Mouse (Mus musculus): Measurements from ENCODE around the gene Kif26b.

Gene Kif26b

DNA sequence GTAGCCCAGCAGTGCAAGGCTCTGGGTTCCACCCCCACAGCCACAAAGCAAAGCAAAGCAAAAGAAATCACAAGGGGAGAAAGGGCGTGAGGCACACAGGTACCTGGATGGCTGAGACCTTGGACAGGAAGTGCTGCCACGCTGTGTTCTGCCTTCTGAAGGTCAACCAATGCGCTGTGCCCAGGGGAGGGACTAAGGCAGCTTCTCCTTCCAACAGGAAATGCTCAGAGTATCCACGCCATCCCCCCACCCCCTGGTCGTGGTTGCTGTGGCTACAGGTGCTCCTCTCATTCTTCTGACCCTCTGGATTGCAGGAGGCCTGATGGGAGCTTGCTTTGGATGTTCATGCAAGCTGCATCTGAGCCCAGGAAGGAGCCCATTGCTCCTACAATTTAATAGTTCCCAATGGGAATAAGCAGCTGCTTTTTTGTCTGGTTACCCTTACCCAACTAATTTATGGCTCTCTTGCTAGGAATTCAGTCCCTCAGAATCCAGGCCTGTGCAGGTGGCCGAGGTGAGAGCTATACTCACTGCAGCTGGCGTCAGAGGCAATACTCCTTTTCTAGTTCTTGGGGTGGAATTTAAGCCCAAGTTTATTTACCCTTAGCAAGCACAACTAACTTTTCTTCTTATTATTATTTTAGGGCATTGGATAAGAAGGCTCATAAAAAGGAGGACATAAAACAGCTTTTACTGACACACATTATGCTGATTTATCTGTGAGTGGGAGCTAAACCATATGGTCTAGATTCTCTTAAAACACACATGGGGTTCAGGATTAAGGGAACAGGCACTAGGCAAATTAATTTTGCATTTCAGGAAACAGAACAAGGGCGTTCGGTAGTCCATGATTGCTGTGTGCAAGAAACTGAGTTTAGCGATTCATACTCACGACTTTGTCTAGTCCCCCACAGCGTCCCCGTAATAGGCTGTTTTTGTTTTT lies 61.6 kb downstream of the Kif26b start:
- DNase-seq (ENCODE audit: extremely low spot score), result no peak

DNA sequence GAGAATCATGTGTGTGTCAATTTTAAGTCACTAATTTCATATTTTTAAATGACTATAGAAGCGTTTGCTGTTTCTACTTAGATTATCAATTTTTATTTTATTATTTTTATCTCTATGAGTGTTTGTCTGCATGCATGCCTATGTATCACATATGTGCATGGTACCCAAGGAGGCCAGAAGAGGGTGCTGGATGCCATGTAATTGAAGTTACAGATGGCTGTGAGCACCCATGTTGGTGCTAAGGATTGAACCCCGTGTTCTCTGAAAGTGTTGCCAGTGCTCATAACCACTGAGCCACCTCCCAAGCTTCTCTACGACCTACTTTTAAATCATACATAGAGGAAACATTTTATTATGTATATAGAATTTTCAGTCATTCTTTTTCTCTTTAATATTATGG lies 68.2 kb downstream of the Kif26b start:
- no peak for DNase-seq (ENCODE audit: extremely low spot score)

DNA sequence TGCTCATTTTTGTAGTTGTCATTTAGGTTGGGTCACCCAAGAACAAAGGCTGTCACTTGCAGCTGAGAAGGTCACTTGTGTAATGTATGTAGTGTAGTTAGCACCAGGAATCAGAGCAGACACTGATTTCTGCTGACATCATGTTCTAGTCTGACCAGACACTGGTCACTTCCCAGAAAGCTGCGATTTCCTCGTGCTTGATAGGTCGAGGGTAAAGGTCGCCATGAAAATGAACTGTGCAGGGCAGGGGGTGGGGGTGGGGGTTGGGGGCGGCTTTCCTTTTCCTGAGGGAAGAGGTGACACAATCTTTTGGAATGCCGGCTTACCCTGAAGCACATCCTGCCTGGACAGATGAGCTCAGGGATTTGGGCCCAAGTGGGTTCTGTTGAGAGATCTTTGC lies 68.8 kb downstream of the Kif26b start:
- DNase-seq (ENCODE audit: extremely low spot score), result no peak

DNA sequence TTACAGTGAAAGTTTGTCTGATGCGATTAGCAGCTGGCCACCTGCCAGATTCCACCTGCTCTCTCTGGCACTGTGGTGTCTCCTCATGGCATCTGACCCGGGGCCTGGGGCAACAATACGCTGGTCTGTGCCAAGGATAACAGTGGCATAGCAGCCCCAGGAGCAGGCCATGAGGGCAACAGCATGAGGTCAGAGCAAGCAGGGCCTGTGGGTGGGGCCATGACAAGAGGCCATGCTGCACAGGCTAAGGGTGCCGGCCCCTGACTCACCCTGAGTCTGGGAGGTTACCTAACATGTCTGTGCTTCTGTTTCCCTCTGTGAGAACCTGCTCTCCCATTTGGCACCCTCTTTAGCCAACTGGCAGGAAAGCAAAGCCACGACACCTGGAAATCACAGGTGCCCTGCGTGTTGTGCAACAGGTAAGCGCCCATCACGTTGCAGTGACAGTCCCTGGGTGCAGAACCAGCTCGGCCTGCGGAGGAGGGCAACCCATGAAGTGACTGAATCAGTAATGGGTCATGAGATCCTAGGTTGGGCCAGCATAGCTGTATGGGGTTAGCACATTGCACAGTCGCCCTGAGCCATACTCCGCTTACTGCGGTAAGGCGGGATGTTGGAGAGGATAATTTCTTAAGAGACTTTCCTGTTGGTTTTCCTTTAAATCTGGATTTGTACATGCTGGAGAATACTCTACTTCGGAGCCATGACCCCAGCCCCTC lies 72.1 kb downstream of the Kif26b start:
- no peak for DNase-seq (ENCODE audit: extremely low spot score)

DNA sequence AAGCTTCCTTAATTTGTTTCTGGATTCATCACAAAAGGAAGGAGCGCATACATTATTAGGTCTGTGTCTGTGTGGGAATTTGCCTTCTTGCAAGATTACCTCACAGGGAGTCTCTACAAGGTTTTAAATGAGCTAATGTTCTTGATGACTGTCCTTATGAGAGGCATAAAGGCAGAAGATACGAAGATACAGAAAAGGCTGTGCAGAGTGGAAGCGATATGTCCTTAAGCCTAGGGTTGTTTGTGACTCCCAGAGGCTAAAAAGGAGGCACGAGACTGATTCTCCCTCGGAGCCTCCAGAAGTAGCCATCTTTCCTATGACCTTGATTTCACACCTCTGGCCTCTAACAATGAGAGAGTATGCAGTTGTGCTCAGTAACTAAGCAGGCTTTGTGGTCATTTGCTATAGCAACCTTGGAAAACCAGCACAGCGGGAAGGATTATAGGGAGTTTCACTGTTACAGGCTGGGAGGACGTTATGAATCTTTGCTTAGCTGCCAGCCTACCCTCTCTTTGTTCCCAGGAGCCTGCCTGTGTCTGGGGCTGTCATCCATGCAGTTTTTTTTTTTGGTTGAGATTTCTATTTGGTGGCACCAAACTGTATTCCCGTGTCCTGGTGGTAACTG lies 80.3 kb downstream of the Kif26b start:
- DNase-seq (ENCODE audit: extremely low spot score), result no peak

- no peak for DNase-seq (ENCODE audit: extremely low spot score)
These were observed 82.6 kb downstream of the Kif26b start for GRCm38 (mm10) chr1:178611512-178611911.

DNA sequence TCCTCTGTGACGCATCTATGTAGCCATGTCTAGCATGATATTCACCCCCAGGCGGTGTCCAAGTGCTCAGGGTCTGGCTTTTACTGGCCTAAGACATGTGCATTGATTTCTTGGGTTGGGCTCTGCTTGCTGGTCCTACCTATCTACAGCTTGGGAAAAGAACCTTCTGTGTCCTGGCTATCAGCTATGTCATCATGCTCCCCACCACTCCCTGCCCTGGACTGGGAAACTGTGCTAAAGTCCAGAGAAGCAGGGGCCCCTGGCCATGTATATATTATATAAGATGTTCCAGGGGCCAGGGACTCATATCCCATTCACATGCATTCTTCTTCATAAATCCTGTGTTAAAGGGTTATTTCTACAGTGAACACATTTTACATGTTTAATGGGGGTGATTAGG lies 92.4 kb downstream of the Kif26b start:
- DNase-seq (ENCODE audit: extremely low spot score), result no peak

- no peak for DNase-seq (ENCODE audit: extremely low spot score)
These were observed 95.0 kb downstream of the Kif26b start for GRCm38 (mm10) chr1:178623889-178624288.

GRCm38 (mm10) chr1:178626961-178627381 lies 98.0 kb downstream of the Kif26b start:
- no peak for DNase-seq (ENCODE audit: extremely low spot score)

DNA sequence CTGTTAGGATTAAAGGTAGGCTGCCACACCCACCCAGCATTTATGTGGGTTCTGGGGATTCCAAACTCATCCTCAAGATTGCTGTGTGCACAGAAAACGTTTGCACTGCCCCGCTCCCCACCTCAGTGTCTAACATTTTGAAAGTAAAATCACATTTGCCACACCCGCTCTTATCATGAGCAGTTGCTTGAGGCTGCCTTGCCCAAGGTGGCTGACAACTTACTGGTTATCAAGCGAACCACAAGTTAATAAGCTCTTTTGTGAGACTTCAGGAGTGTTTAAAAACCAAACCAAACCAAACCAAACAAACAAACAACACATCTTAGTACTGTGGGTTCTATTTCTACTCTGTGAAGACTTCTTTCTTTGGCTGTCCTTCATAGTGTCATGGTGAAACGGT lies 101.1 kb downstream of the Kif26b start:
- no peak for DNase-seq (ENCODE audit: extremely low spot score)

- no peak for DNase-seq (ENCODE audit: extremely low spot score)
These were observed 102.9 kb downstream of the Kif26b start for GRCm38 (mm10) chr1:178631863-178632262.

DNA sequence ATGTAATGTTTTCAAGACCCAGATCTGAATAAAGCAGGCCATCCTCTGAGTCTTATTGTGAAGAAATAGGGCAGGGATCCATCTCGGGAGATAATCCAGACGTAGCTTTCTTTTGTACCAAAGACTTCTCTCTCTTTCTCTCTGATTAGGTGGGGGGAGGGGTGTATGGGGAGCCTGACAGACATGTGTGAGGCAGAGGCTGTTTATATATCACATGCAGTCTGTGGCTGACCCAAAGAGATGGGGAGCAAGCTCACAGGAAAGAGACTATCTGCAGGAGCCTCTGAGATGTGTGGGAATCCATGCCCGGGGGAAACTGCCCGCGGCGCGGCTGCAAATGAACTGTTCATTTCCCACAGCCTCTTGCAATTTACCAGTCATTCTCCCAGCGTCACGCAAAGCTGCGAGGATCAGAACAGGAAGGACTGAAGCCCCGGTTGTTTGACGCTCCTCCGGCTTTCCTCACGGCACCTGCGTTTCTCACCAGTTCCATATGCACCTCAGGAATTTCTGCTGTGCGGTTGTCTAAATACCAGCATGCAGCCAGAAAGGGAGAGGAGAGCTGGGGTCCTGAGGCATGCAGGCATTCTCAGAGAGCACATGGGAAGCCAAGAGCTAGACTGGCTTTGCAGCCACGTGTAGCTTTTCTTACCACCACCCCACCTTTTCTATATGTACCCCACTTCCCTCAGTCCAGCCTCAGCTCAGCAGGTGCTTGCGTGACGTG lies 105.6 kb downstream of the Kif26b start:
- DNase-seq (ENCODE audit: extremely low spot score), result no peak

DNA sequence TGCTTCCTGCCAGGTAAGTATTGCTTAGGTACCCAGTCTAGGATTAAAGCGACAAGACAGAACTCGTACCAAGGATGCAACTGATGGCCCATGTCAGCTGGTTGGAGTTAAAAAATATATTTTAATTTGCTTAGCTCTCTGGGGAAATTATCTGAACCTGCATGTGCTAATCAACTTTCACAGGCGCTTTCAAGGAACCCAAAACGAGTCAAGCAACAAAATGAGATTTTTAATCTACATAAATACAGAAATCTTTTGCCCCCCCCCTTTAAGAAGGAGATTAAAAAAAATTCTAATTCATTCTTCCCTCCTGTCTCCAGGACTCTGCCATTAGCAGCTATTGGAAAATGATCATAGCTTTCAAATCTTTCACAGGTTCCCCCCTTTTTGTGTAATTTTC lies 106.5 kb downstream of the Kif26b start:
- DNase-seq (ENCODE audit: extremely low spot score), result no peak

- DNase-seq (ENCODE audit: extremely low spot score), result no peak
These were observed 108.4 kb downstream of the Kif26b start for GRCm38 (mm10) chr1:178637293-178637692.

- DNase-seq (ENCODE audit: extremely low spot score), result peak; percentile 49
These were observed 111.0 kb downstream of the Kif26b start for GRCm38 (mm10) chr1:178639951-178640350.

DNA sequence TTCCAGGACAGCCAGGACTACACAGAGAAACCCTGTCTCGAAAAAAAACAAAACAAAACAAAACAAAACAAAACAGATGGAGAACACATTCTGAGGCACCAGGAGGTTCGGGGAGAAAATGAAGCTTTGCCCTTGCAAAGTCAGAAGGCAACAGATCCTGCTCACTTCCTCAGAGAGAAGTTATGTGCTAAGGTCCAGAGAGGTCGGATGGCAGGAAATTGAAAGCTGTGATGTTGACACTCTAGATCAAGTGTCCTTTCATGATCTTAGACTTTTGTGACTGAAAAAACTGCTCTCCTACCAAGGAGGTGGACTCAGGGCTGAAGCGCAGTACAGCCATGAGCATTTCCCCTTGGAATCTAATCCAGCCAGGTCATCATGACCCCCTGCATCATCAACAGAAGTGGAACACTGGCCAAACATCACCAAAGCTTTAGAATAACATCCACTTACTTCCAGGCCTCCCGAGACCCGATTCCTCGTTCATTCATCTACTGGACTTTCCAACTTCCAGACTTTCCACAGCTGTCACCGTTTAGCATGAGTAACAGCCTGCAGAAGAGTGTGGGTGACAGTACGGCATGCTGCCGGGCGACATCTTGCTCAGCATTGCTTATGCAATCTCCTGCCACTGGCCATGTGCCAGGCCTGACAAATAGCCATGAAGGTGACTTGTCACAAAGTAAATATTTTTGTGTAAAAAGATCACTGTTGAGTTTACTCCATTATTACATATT lies 112.0 kb downstream of the Kif26b start:
- DNase-seq (ENCODE audit: extremely low spot score), result no peak

DNA sequence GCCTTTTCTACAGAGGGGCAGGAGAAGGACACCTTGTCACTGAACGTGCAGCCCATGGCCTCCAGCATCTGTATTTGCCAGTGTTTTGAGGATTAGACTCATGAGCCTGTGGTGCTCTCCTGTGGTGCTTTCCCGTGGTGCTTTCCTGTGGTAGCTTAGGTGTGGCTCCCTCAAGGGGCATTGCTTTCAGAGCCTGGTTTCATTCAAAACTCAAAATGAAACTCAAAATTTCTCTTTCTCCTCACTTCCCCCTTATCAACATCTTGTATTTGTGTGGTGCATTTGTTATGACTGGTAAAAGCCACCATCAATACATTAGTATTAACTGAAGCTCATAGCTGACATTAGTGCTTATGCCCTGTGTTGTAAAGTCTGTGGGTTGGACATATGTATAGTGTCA lies 112.9 kb downstream of the Kif26b start:
- DNase-seq (ENCODE audit: extremely low spot score), result no peak

DNA sequence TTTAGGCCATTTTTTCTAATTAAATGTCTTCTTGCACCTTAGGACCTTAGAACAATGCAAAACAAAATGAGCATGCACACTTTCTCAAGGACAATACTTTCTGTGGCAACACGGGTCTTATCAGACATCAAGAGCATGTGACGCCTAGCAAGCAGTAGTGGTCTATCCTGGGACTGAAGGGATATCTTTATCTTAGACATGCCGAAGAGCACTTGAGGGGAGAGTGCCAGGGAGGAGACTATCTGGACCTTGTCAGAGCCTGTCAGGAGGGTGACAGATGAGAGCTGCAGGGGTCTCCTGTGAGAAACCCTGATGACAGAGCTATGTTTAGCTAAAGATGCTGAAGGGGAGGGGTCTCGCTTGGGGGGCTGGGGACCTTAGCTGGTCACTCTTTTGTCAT lies 116.0 kb downstream of the Kif26b start:
- no peak for DNase-seq (ENCODE audit: extremely low spot score)

- no peak for DNase-seq (ENCODE audit: extremely low spot score)
These were observed 117.7 kb downstream of the Kif26b start for GRCm38 (mm10) chr1:178646589-178646988.

DNA sequence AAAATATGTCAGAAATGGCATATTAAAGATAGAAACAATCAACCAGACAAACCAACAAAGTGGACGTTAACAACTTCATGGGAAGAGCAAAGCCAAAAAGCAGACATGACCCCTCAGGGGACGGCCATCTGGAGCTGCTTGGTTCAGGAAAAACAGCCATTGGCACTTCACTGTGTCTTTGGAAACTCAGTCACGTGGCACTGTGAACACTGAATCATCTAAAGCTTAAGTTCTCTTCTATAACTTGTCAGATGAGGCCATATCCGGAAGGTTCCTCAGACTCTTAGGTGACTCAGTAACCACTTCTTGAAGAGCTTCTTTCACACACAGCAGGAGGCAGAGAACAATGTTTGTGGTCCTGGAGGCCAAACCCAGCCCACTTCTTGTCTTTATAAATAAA lies 126.6 kb downstream of the Kif26b start:
- no peak for DNase-seq (ENCODE audit: extremely low spot score)

- no peak for DNase-seq (ENCODE audit: extremely low spot score)
These were observed 132.1 kb downstream of the Kif26b start for GRCm38 (mm10) chr1:178661035-178661434.
